Mouse (Mus musculus) kidney, adult 8-10 months (tissue): ENCODE data around the gene Cdipt.
A peak's percentile ranks its signal among the peaks of the same experiment; 100 is the strongest.

Experiments used
- DNase-seq, 2 experiments: peaks; one replicate each; pipeline ENCODE4 v3.0.0; 2022

Cdipt gene

GRCm38 (mm10) chr7:126975950-126976866 is 494 bp downstream of the Cdipt start, which contains the start of gene Cdiptos:
Gene Cdiptos (minus strand): TSS chr7:126976098.
- DNase-seq, result peak; percentile 93 to 96

GRCm38 (mm10) chr7:126976878-126977459 is 1.3 kb downstream of the Cdipt start:
- DNase-seq, result peak; percentile 14 to 15

GRCm38 (mm10) chr7:126978841-126979240 is 3.1 kb downstream of the Cdipt start:
- no peak for DNase-seq

GRCm38 (mm10) chr7:126981601-126982000 is 5.9 kb downstream of the Cdipt start:
- DNase-seq, result no peak

GRCm38 (mm10) chr7:126982054-126982453 is 6.3 kb downstream of the Cdipt start:
- no peak for DNase-seq

- DNase-seq, result no peak
Measured at GRCm38 (mm10) chr7:126983113-126983512, 7.4 kb downstream of the Cdipt start.

- DNase-seq, result no peak
Measured at GRCm38 (mm10) chr7:126984667-126985444, 9.1 kb downstream of the Cdipt start.

GRCm38 (mm10) chr7:126986319-126986718 is 10.6 kb downstream of the Cdipt start:
- DNase-seq, result peak; percentile 60 to 71

GRCm38 (mm10) chr7:126988816-126989215 is 13.1 kb downstream of the Cdipt start:
- no peak for DNase-seq

- no peak for DNase-seq
Measured at GRCm38 (mm10) chr7:126996449-126996848, 20.7 kb downstream of the Cdipt start.

GRCm38 (mm10) chr7:126999568-126999967 is 23.9 kb downstream of the Cdipt start:
- no peak for DNase-seq

GRCm38 (mm10) chr7:127003620-127004019 is 27.9 kb downstream of the Cdipt start:
- no peak for DNase-seq

- DNase-seq, result no peak
Measured at GRCm38 (mm10) chr7:127004122-127004875, 28.6 kb downstream of the Cdipt start.

- no peak for DNase-seq
Measured at GRCm38 (mm10) chr7:127007313-127008024, 31.8 kb downstream of the Cdipt start.

- DNase-seq, result peak in 1 of 2 experiments; percentile 44
Measured at GRCm38 (mm10) chr7:127008239-127009019, 32.7 kb downstream of the Cdipt start.

GRCm38 (mm10) chr7:127009307-127010085 is 33.8 kb downstream of the Cdipt start:
- DNase-seq, result no peak

GRCm38 (mm10) chr7:127011051-127011450 is 35.3 kb downstream of the Cdipt start:
- DNase-seq, result no peak

- DNase-seq, result no peak
Measured at GRCm38 (mm10) chr7:127011717-127012116, 36.0 kb downstream of the Cdipt start.

- no peak for DNase-seq
Measured at GRCm38 (mm10) chr7:127012374-127012773, 36.7 kb downstream of the Cdipt start.

GRCm38 (mm10) chr7:127012845-127013244 is 37.1 kb downstream of the Cdipt start:
- no peak for DNase-seq
